Mouse (Mus musculus): ENCODE measurements around the gene Tyro3. TPM values are rescaled to one million over a fixed set of nuclear protein-coding genes. Genes with fewer than 3 reads are reported as not detected.

Tyro3 gene
- total RNA-seq, 2 experiments from 2014 or later: not detected

DNA sequence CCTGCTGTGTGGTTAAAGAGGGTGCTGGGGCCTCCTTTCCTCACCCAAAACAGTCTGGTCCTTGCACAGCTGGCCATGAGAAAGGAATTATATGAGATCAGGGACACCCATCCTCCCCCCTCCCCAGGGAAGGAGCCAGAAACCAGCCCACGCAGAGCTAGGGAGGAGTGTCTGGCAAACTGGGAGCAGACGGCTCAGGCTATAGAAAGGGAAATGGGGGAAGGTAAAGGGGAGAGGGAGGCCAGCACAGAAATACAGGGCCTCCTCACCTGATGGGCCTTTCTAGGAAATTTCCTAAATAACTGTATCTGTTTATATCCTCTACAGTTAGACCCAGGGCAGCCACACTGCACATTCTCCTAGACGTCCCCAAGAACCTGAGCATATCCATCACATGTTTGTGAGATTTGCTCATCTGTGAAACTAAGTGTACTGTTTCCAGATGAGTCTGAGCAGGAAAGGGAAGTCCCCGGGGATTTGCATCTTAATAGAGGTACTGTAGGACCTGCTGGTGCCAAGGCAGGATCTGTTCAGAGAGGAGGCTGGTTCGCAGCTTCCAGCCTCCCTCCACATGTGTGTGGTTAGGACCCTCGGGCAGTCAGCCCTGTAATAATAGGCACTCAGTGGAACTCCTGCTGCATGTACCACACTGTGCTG lies 6.2 kb downstream of the Tyro3 start:
- ATAC-seq (replicated peaks; ENCODE audit: low FRiP score, poor library complexity, severe bottlenecking): no peak

GRCm38 (mm10) chr2:119804275-119804628 lies 6.7 kb downstream of the Tyro3 start:
- no peak for ATAC-seq (replicated peaks; ENCODE audit: low FRiP score, poor library complexity, severe bottlenecking)

DNA sequence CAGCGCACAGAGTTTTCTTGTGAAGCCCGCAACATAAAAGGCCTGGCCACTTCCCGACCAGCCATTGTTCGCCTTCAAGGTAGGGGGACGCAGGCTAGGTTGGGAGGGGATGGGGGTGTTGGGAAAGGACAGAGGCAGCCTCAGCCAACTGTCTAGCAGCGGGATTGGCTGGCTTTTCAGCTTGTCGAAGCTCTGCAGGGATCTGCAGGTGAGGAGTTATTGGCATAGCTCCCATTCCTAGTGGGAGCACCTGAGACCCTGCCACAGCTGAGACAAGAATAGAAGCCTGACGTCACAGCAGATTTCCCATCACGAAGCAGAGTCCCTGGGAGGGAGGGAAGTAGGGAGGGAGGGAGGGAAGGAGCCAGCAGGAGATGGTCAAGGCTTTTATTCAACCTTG lies 7.2 kb downstream of the Tyro3 start:
- ATAC-seq (replicated peaks; ENCODE audit: low FRiP score, poor library complexity, severe bottlenecking): no peak

DNA sequence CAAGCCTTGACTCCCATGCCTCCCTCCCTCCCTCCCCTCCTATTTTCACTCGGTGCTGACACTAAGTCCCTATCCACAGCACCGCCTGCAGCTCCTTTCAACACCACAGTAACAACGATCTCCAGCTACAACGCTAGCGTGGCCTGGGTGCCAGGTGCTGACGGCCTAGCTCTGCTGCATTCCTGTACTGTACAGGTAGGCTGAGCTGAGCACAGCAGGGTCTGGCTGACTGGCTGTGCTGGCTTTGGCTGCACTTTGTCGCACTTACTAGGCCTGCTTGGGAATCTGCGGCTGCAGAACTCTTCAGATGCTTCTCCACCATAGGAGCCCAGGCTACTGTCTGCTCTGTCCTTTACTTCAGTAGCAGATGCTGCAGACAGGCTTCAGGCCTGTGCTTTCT lies 8.0 kb downstream of the Tyro3 start:
- ATAC-seq (replicated peaks; ENCODE audit: low FRiP score, poor library complexity, severe bottlenecking): no peak

GRCm38 (mm10) chr2:119808438-119808837 lies 10.9 kb downstream of the Tyro3 start:
- no peak for ATAC-seq (replicated peaks; ENCODE audit: low FRiP score, poor library complexity, severe bottlenecking)

GRCm38 (mm10) chr2:119808881-119809280 lies 11.3 kb downstream of the Tyro3 start:
- ATAC-seq (replicated peaks; ENCODE audit: low FRiP score, poor library complexity, severe bottlenecking): no peak

DNA sequence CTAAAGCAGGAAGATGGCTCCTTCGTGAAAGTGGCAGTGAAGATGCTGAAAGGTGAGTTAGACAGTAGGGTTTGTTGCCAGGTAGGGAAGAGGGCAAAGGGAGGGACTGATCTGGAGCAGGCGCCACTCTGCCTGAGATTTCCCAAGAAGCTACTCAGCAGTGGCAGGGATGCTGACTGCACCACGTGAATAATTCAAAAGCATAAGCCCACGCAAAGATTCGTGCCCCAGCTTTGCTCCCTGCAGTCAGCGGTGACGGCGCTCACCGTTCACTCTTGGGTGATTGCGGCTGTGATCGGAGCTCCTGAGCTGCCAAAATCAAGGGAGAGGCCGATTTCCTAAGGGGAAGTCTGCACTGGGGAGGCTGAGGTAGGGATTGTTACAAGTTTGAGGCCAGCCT lies 13.4 kb downstream of the Tyro3 start:
- ATAC-seq (replicated peaks; ENCODE audit: low FRiP score, poor library complexity, severe bottlenecking): no peak

- ATAC-seq (replicated peaks; ENCODE audit: low FRiP score, poor library complexity, severe bottlenecking): no peak
Measured at GRCm38 (mm10) chr2:119811490-119812146, 14.1 kb downstream of the Tyro3 start.

GRCm38 (mm10) chr2:119814376-119814933 lies 16.9 kb downstream of the Tyro3 start:
- no peak for ATAC-seq (replicated peaks; ENCODE audit: low FRiP score, poor library complexity, severe bottlenecking)

DNA sequence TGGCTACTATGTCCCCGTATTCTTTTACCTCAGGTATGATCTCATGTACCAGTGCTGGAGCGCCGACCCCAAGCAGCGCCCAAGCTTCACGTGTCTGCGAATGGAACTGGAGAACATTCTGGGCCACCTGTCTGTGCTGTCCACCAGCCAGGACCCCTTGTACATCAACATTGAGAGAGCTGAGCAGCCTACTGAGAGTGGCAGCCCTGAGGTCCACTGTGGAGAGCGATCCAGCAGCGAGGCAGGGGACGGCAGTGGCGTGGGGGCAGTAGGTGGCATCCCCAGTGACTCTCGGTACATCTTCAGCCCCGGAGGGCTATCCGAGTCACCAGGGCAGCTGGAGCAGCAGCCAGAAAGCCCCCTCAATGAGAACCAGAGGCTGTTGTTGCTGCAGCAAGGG lies 19.1 kb downstream of the Tyro3 start:
- ATAC-seq (replicated peaks; ENCODE audit: low FRiP score, poor library complexity, severe bottlenecking): no peak

DNA sequence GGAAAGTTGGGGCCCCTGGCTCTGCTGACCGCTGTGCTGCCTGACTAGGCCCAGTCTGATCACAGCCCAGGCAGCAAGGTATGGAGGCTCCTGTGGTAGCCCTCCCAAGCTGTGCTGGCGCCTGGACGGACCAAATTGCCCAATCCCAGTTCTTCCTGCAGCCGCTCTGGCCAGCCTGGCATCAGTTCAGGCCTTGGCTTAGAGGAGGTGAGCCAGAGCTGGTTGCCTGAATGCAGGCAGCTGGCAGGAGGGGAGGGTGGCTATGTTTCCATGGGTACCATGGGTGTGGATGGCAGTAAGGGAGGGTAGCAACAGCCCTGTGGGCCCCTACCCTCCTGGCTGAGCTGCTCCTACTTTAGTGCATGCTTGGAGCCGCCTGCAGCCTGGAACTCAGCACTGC lies 19.5 kb downstream of the Tyro3 start:
- no peak for ATAC-seq (replicated peaks; ENCODE audit: low FRiP score, poor library complexity, severe bottlenecking)

DNA sequence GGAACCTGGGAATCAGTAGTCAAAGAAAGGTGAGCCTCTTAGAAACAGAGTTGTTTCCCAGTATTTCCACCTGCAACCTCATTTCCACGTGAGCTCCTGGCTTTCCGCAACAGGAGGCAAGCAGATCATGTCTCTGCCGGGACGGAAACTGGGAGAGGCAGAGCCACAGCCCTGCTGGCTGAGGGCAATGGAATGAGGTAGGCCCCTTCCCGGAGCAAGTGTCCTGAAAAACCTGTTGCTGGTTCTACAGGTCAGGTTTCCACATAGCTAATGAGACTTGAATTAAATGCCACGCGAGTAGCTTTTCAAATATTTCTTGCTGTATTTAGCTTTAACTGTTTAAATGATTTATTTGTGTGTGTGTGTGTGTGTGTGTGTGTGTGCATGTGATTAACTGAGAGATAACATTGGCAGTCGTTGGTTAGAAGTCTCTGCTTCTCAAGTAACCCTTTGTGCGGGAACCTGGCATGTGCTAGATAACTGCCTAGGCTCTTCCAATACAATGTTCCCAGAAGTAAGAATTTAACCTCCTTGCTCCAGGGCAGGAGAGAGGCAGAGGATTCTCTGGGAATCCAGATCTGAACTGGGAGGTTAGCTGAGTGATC lies 21.2 kb downstream of the Tyro3 start:
- no peak for ATAC-seq (replicated peaks; ENCODE audit: low FRiP score, poor library complexity, severe bottlenecking)

DNA sequence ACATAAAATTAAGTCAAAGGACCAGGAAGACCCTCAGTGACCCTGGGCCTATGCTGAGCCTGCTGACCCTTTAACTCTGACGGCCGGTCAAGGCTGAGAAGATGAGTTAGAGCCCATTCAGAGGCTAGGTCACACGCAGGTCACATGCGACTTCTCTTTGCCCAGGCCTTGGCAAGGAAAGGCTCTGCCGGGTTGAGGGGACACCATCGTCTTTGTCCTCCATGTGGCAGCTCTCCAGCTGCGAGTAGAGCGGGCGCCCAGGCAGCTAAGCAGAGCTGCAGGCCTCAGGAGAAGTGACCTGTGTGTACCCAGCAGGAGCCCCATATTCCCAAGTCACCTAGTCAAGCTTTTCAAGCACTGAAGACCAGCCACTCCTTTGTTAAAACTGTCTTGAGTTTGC lies 23.6 kb downstream of the Tyro3 start:
- no peak for ATAC-seq (replicated peaks; ENCODE audit: low FRiP score, poor library complexity, severe bottlenecking)

DNA sequence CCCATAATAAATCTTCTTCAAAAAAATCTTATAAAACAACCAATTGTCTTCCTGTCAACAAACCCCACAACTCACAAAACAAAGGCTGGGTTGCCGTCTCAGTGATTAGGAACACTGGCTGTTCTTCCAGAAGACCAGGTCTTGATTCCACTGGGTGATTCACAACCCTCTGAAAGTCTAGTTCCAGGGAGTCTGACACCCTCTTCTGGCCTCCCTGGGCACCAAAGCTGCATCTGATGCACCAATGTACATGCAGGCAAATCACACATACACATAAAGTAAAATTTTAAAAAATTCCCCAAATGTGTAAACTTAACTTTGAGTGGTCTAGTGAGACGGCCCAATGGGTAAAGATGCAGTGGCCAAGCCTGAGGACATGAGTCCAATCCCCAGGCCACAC lies 33.0 kb downstream of the Tyro3 start:
- ATAC-seq (replicated peaks; ENCODE audit: low FRiP score, poor library complexity, severe bottlenecking): no peak

DNA sequence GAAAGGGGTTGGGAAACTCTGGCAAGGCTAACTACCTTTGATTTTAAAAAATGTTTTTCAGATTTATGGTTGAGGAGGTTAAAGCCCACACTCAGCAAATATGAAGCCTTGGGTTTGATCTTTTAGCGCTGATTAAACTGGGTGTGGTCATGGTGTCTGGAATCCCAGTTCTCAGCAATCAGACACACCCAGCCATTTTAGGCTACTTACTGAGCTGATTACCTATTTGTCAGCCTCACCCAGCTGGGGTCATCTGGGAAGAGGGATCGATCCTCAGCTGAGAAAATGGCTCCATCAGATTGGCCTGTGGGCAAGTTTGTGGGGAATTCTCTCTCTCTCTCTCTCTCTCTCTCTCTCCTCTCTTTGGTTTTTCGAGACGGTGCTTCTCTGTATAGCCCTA lies 36.7 kb downstream of the Tyro3 start:
- ATAC-seq (replicated peaks; ENCODE audit: low FRiP score, poor library complexity, severe bottlenecking): no peak

- ATAC-seq (replicated peaks; ENCODE audit: low FRiP score, poor library complexity, severe bottlenecking): no peak
Measured at GRCm38 (mm10) chr2:119837616-119838015, 40.1 kb downstream of the Tyro3 start.

DNA sequence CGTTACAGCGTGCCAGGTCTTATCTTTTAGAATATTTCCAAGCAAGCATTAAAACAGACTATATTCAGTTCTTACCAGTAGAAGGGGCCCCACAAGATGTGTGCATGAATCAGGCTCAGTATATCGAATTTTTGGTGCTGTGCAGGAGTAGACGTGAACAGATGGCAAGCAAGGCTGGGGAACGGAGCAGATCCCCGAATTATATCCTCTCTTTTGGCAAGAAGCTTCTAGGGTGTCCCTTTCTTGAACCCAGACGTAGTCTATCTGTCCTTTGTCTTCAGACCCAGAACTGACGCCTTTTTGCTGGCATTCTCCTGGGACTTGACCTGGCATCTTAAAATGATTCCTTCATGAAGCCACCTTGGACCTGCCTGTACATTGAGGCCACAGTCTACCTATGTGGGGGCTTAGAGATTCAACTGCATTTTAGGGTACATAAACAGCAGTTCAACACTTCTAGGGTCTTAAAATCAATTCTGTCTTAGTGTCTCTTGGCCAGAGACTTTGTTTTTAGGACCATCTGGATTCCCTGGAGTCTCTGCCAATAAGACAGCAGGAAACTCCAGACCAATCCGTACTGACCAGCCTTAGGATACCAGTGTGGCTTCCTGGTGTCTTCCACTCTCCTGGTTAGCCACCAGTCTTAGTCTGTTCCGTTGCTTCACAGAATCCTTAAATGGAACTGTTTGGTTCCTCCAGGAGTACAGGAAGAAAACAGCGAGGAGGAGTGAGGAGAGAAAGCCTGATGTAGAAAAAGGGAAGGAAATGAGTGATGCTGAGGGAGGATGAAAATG lies 41.0 kb downstream of the Tyro3 start:
- ATAC-seq (replicated peaks; ENCODE audit: low FRiP score, poor library complexity, severe bottlenecking): no peak

DNA sequence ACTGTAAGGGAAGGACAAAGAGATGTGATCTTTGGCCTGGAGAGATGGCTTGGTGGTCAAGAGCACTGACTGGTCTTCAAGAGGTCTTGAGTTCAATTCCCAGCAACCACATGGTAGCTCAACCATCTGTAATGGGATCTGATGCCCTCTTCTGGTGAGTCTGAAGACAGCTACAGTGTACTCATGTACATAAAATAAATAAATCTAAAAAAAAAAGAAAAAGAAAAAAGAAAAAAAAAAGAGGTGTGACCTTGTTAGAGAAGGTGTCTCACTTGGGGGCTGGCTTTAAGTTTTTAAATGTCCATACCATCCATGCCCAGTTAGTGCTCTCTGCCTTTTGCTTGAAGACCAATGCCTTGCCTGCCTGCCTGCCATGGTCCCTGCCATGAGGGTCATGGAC lies 42.5 kb downstream of the Tyro3 start:
- ATAC-seq (replicated peaks; ENCODE audit: low FRiP score, poor library complexity, severe bottlenecking): no peak

GRCm38 (mm10) chr2:119842000-119842399 lies 44.5 kb downstream of the Tyro3 start:
- no peak for ATAC-seq (replicated peaks; ENCODE audit: low FRiP score, poor library complexity, severe bottlenecking)

GRCm38 (mm10) chr2:119843526-119843925 lies 46.0 kb downstream of the Tyro3 start:
- ATAC-seq (replicated peaks; ENCODE audit: low FRiP score, poor library complexity, severe bottlenecking): no peak
